Mouse (Mus musculus): ENCODE data around the gene Mid2. TPM values are rescaled to one million over a fixed set of nuclear protein-coding genes. Genes with fewer than 3 reads are reported as not detected.

The Mid2 gene
- polyA plus RNA-seq (2015; fragmentation: Nextera tagmentation; extraction: Ambion mirVana), result 7.7 and 9.0 TPM in 2 replicates

- Histone ChIP-seq H3K27ac (ENCODE audit: low read length) (peak within 1 kb of the TSS; percentile 76), H3K4me3 (ENCODE audit: low read depth, low read length) (peak within 1 kb of the TSS; percentile 59), H3K4me2 (replicated peaks; ENCODE audit: low read depth, low read length) (peak within 1 kb of the TSS; percentile 59), H3K27me3 (replicated peaks; ENCODE audit: insufficient read depth, low read length) (no peaks in the 10 kb centered on the region), H3K4me1 (ENCODE audit: insufficient read depth, low read depth, low read length) (no peaks in the 10 kb centered on the region), H3K9me3 (ENCODE audit: low read length) (no peaks in the 10 kb centered on the region), H3K9ac (replicated peaks; ENCODE audit: low read depth) (peak within 1 kb of the TSS; percentile 68), H3K36me3 (ENCODE audit: insufficient read depth, low read length) (no peaks in the 10 kb centered on the region)
- peak; percentile 59 for DNase-seq (ENCODE audit: low spot score)
- WGBS, result 25% methylated on average over 4 of the region's 68 CpGs
- TF ChIP-seq CTCF (IDR thresholded peaks at IDR 0.05), result no peak
- no peak for TF ChIP-seq EP300 (IDR thresholded peaks at IDR 0.05)
- peak; percentile 71 for ATAC-seq
Observed at GRCm38 (mm10) chrX:140664479-140665241, at the start of gene Mid2. Gene Mid2, plus strand, starts transcription at chrX:140664599.

- DNase-seq (ENCODE audit: low spot score), result no peak
- no peak overlapping the region for H3K27ac ChIP-seq (ENCODE audit: low read length)
- H3K9me3 ChIP-seq (ENCODE audit: low read length), result no peaks in the 10 kb centered on the region
- WGBS, result 47% methylated on average over 12 of the region's 12 CpGs
- no peak for ATAC-seq
- H3K36me3 ChIP-seq (ENCODE audit: insufficient read depth, low read length), result no peaks in the 10 kb centered on the region
- no peaks in the 10 kb centered on the region for H3K27me3 ChIP-seq (replicated peaks; ENCODE audit: insufficient read depth, low read length)
- peak overlapping the region; percentile 28; the same call in 1 of the 2 replicates for H3K4me2 ChIP-seq (replicated peaks; ENCODE audit: low read depth, low read length)
- no peaks in the 10 kb centered on the region for H3K4me1 ChIP-seq (ENCODE audit: insufficient read depth, low read depth, low read length)
- no peak overlapping the region for H3K9ac ChIP-seq (replicated peaks; ENCODE audit: low read depth)
- TF ChIP-seq CTCF (IDR thresholded peaks at IDR 0.05) (no peak), EP300 (IDR thresholded peaks at IDR 0.05) (no peak)
- 0 out of 2 replicates have a peak overlapping the region, but pooled peaks have one; percentile 12 for H3K4me3 ChIP-seq (ENCODE audit: low read depth, low read length)
Observed at GRCm38 (mm10) chrX:140624875-140625594, 39.4 kb upstream of the Mid2 start.

GRCm38 (mm10) chrX:140638028-140638427 lies 26.4 kb upstream of the Mid2 start:
- Histone ChIP-seq H3K4me1 (ENCODE audit: insufficient read depth, low read depth, low read length) (no peaks in the 10 kb centered on the region), H3K9me3 (ENCODE audit: low read length) (no peaks in the 10 kb centered on the region), H3K9ac (replicated peaks; ENCODE audit: low read depth) (no peak overlapping the region), H3K36me3 (ENCODE audit: insufficient read depth, low read length) (no peaks in the 10 kb centered on the region), H3K27me3 (replicated peaks; ENCODE audit: insufficient read depth, low read length) (no peaks in the 10 kb centered on the region), H3K4me2 (replicated peaks; ENCODE audit: low read depth, low read length) (no peak overlapping the region), H3K27ac (ENCODE audit: low read length) (no peak overlapping the region), H3K4me3 (ENCODE audit: low read depth, low read length) (no peak overlapping the region)
- ATAC-seq (no peak), DNase-seq (ENCODE audit: low spot score) (peak; percentile 39)
- no peak for TF ChIP-seq EP300 (IDR thresholded peaks at IDR 0.05)
- TF ChIP-seq CTCF (IDR thresholded peaks at IDR 0.05), result no peak
- WGBS, result 51% methylated on average over 5 of the region's 5 CpGs

GRCm38 (mm10) chrX:140639592-140639991 lies 24.8 kb upstream of the Mid2 start:
- ATAC-seq, result no peak
- no peak overlapping the region for H3K27ac ChIP-seq (ENCODE audit: low read length)
- DNase-seq (ENCODE audit: low spot score), result no peak
- no peak overlapping the region for H3K4me3 ChIP-seq (ENCODE audit: low read depth, low read length)
- H3K36me3 ChIP-seq (ENCODE audit: insufficient read depth, low read length), result no peaks in the 10 kb centered on the region
- no peaks in the 10 kb centered on the region for H3K27me3 ChIP-seq (replicated peaks; ENCODE audit: insufficient read depth, low read length)
- H3K4me2 ChIP-seq (replicated peaks; ENCODE audit: low read depth, low read length), result no peak overlapping the region
- no peaks in the 10 kb centered on the region for H3K4me1 ChIP-seq (ENCODE audit: insufficient read depth, low read depth, low read length)
- no peak overlapping the region for H3K9ac ChIP-seq (replicated peaks; ENCODE audit: low read depth)
- no peaks in the 10 kb centered on the region for H3K9me3 ChIP-seq (ENCODE audit: low read length)
- 60% methylated on average over 2 of the region's 2 CpGs for WGBS
- TF ChIP-seq EP300 (IDR thresholded peaks at IDR 0.05) (no peak), CTCF (IDR thresholded peaks at IDR 0.05) (0 out of 2 replicates have a peak, but pooled peaks have one; percentile 7)

DNA sequence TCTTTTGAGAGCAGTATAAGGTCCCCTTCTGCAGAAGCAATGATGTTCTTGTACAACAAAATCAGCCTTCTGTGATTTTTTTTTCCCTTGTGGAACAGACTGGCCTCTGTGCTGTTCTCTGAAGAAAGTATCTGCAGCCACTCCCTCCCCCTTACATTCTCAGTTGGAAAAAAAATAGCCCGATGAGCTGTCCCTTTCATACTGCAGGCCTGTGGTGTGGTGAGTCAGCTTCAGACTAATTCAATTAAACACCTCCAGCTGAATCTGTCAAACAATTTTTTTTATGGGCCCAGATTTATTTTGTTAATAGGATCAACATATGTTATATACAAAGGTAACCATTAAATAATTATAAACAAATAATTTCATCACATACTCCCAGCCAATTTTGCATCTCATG lies 3.7 kb upstream of the Mid2 start:
- ATAC-seq (no peak), DNase-seq (ENCODE audit: low spot score) (no peak)
- Histone ChIP-seq H3K27me3 (replicated peaks; ENCODE audit: insufficient read depth, low read length) (no peaks in the 10 kb centered on the region), H3K36me3 (ENCODE audit: insufficient read depth, low read length) (no peaks in the 10 kb centered on the region), H3K4me1 (ENCODE audit: insufficient read depth, low read depth, low read length) (no peaks in the 10 kb centered on the region), H3K4me3 (ENCODE audit: low read depth, low read length) (no peak overlapping the region), H3K9ac (replicated peaks; ENCODE audit: low read depth) (no peak overlapping the region), H3K27ac (ENCODE audit: low read length) (no peak overlapping the region), H3K9me3 (ENCODE audit: low read length) (no peaks in the 10 kb centered on the region), H3K4me2 (replicated peaks; ENCODE audit: low read depth, low read length) (no peak overlapping the region)
- TF ChIP-seq CTCF (IDR thresholded peaks at IDR 0.05) (no peak), EP300 (IDR thresholded peaks at IDR 0.05) (no peak)
- WGBS, result 18% methylated on average over 1 of the region's 1 CpGs

DNA sequence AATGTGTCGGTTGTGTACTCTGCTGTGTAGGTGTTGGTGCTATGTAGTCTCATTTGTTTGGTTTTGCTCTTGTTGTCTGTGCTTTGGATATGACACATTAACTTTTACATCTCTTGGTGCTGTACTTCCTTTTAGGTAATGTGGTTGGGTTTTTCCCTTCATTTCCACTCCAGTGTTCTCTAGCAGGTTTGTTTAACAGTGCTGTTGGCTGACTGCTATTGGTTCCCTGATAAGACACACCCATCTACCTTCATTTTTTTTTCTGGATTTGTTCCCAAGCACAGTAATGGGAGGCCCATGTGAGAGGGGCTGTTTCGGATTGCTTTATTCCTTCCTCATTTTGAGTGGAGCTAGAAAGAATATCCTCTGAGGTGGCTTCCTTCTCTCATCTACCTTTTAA lies 883 bp upstream of the Mid2 start:
- 59% methylated on average over 2 of the region's 2 CpGs for WGBS
- H3K9me3 ChIP-seq (ENCODE audit: low read length), result no peaks in the 10 kb centered on the region
- H3K4me1 ChIP-seq (ENCODE audit: insufficient read depth, low read depth, low read length), result no peaks in the 10 kb centered on the region
- no peak overlapping the region for H3K27ac ChIP-seq (ENCODE audit: low read length)
- no peak overlapping the region for H3K9ac ChIP-seq (replicated peaks; ENCODE audit: low read depth)
- no peaks in the 10 kb centered on the region for H3K36me3 ChIP-seq (ENCODE audit: insufficient read depth, low read length)
- ATAC-seq, result no peak
- H3K4me2 ChIP-seq (replicated peaks; ENCODE audit: low read depth, low read length), result no peak overlapping the region
- DNase-seq (ENCODE audit: low spot score), result peak; percentile 21
- TF ChIP-seq EP300 (IDR thresholded peaks at IDR 0.05), result no peak
- no peak for TF ChIP-seq CTCF (IDR thresholded peaks at IDR 0.05)
- no peaks in the 10 kb centered on the region for H3K27me3 ChIP-seq (replicated peaks; ENCODE audit: insufficient read depth, low read length)
- no peak overlapping the region for H3K4me3 ChIP-seq (ENCODE audit: low read depth, low read length)
